Mouse (Mus musculus): ENCODE measurements at regions not wholly inside any gene's neighbourhood (a gene's known extent, or its start where the extent isn't known, plus 50 kb on each side); places are given as distances from the start of the nearest gene placed in this dataset.
A peak's percentile ranks its signal among the peaks of the same experiment; 100 is the strongest.

- Histone ChIP-seq H3K4me3 (replicated peaks in 1 of 3; ENCODE audit: low read depth in 2 of 3, low read length in 2 of 3, poor library complexity in 1 of 3) (no peak overlapping the region), H3K9me3 (replicated peaks; ENCODE audit: low read length) (no peaks in the 10 kb centered on the region), H3K9ac (ENCODE audit: insufficient read depth, low read depth) (no peak overlapping the region), H3K27ac (ENCODE audit: insufficient read depth, low read depth) (peak overlapping the region; percentile 72), H3K4me2 (ENCODE audit: insufficient read depth, low read depth, poor library complexity, severe bottlenecking) (peak overlapping the region; percentile 21; the same call in 1 of the 2 replicates), H3K27me3 (replicated peaks) (no peaks in the 10 kb centered on the region), H3K4me1 (ENCODE audit: control insufficient read depth in 1 of 2, insufficient read depth in 2 of 2) (peaks cover 28 to 47% of the 10 kb centered on the region in 2 experiments), H3K79me2 (replicated peaks; ENCODE audit: control insufficient read depth, extremely low read depth, insufficient read depth, poor library complexity, severe bottlenecking) (no peaks in the 10 kb centered on the region), H3K36me3 (replicated peaks in 1 of 2; ENCODE audit: control insufficient read depth in 1 of 2, insufficient read depth in 1 of 2, low read length in 1 of 2) (no peaks in the 10 kb centered on the region)
- dilution Hi-C loops (cut with MboI; ENCODE audit: extremely low pct_ligation_motif_present, extremely low pct_unique_long_range_greater_than_20kb, low sequenced_read_pairs), result no loop called here
- DNase-seq (ENCODE audit: extremely low read depth), result no peak
- in situ Hi-C loops (cut with MboI; ENCODE audit: low pct_ligation_motif_present, low pct_unique_long_range_greater_than_20kb, low sequenced_read_pairs), result no loop called here
- TF ChIP-seq TCF12 (IDR thresholded peaks at IDR 0.05; ENCODE audit: low read depth, low read length) (no peak), MAZ (IDR thresholded peaks at IDR 0.05; ENCODE audit: low read depth, low read length) (0 out of 2 replicates have a peak, but pooled peaks have one; percentile 8), JUND (conservative IDR thresholded peaks at IDR 0.05; ENCODE audit: low read depth, low read length) (no peak), NELFE (IDR thresholded peaks at IDR 0.05; ENCODE audit: low read depth, low read length) (no peak), PAX5 (IDR thresholded peaks at IDR 0.05; ENCODE audit: low read length) (no peak), MXI1 (IDR thresholded peaks at IDR 0.05; ENCODE audit: low read depth, low read length) (no peak), BHLHE40 (IDR thresholded peaks at IDR 0.05; ENCODE audit: low read depth, low read length) (no peak), HCFC1 (IDR thresholded peaks at IDR 0.05; ENCODE audit: low read depth, low read length) (no peak), E2F4 (IDR thresholded peaks at IDR 0.05; ENCODE audit: insufficient replicate concordance, low read depth, low read length) (no peak), MAX (IDR thresholded peaks at IDR 0.05; ENCODE audit: low read length) (peak; percentile 46; the same call in 1 of the 2 replicates), UBTF (IDR thresholded peaks at IDR 0.05; ENCODE audit: low read depth, low read length) (no peak), ZNF384 (IDR thresholded peaks at IDR 0.05; ENCODE audit: low read depth, low read length) (no peak), ZC3H11A (IDR thresholded peaks at IDR 0.05; ENCODE audit: low read depth, low read length) (no peak)
These were observed 194.7 kb downstream of the Sp3 start for GRCm38 (mm10) chr2:72785365-72786043.

GRCm38 (mm10) chr2:72786044-72786737 lies 194.1 kb downstream of the Sp3 start:
- no peaks in the 10 kb centered on the region for H3K79me2 ChIP-seq (replicated peaks; ENCODE audit: control insufficient read depth, extremely low read depth, insufficient read depth, poor library complexity, severe bottlenecking)
- no peak overlapping the region for H3K9ac ChIP-seq (ENCODE audit: insufficient read depth, low read depth)
- peak overlapping the region; percentile 72 for H3K27ac ChIP-seq (ENCODE audit: insufficient read depth, low read depth)
- H3K9me3 ChIP-seq (replicated peaks; ENCODE audit: low read length), result no peaks in the 10 kb centered on the region
- no peaks in the 10 kb centered on the region for H3K27me3 ChIP-seq (replicated peaks)
- H3K4me3 ChIP-seq (replicated peaks in 1 of 3; ENCODE audit: low read depth in 2 of 3, low read length in 2 of 3, poor library complexity in 1 of 3), result no peak overlapping the region
- DNase-seq (ENCODE audit: extremely low read depth), result peak; percentile 63
- peaks cover 24 to 43% of the 10 kb centered on the region in 2 experiments for H3K4me1 ChIP-seq (ENCODE audit: control insufficient read depth in 1 of 2, insufficient read depth in 2 of 2)
- dilution Hi-C loops (cut with MboI; ENCODE audit: extremely low pct_ligation_motif_present, extremely low pct_unique_long_range_greater_than_20kb, low sequenced_read_pairs), result no loop called here
- H3K36me3 ChIP-seq (replicated peaks in 1 of 2; ENCODE audit: control insufficient read depth in 1 of 2, insufficient read depth in 1 of 2, low read length in 1 of 2), result no peaks in the 10 kb centered on the region
- peak overlapping the region; percentile 21; the same call in 1 of the 2 replicates for H3K4me2 ChIP-seq (ENCODE audit: insufficient read depth, low read depth, poor library complexity, severe bottlenecking)
- in situ Hi-C loops (cut with MboI; ENCODE audit: low pct_ligation_motif_present, low pct_unique_long_range_greater_than_20kb, low sequenced_read_pairs), result no loop called here
- TF ChIP-seq NELFE (IDR thresholded peaks at IDR 0.05; ENCODE audit: low read depth, low read length), result no peak
- TF ChIP-seq JUN (IDR thresholded peaks at IDR 0.05; ENCODE audit: insufficient read depth, low read depth, low read length), result peak; percentile 51; the same call in 1 of the 2 replicates
- 0 out of 2 replicates have a peak, but pooled peaks have one; percentile 7 for TF ChIP-seq MAX (IDR thresholded peaks at IDR 0.05; ENCODE audit: low read length)
- TF ChIP-seq ZKSCAN1 (IDR thresholded peaks at IDR 0.05; ENCODE audit: borderline replicate concordance, low read depth, low read length), result no peak
- no peak for TF ChIP-seq E2F4 (IDR thresholded peaks at IDR 0.05; ENCODE audit: insufficient replicate concordance, low read depth, low read length)
- no peak for TF ChIP-seq MAFK (IDR thresholded peaks at IDR 0.05; ENCODE audit: insufficient replicate concordance, low read length)
- TF ChIP-seq IRF4 (IDR thresholded peaks at IDR 0.05; ENCODE audit: low read depth, low read length), result peak; percentile 78
- TF ChIP-seq JUND (conservative IDR thresholded peaks at IDR 0.05; ENCODE audit: low read depth, low read length), result peak; percentile 54
- TF ChIP-seq GABPA (IDR thresholded peaks at IDR 0.05; ENCODE audit: insufficient replicate concordance, low read depth, low read length), result no peak
- no peak for TF ChIP-seq RCOR1 (conservative IDR thresholded peaks at IDR 0.05; ENCODE audit: low read depth, low read length)
- no peak for TF ChIP-seq UBTF (IDR thresholded peaks at IDR 0.05; ENCODE audit: low read depth, low read length)
- TF ChIP-seq PAX5 (IDR thresholded peaks at IDR 0.05; ENCODE audit: low read length), result no peak
- TF ChIP-seq SIN3A (IDR thresholded peaks at IDR 0.05; ENCODE audit: low read length), result no peak
- TF ChIP-seq USF2 (conservative IDR thresholded peaks at IDR 0.05; ENCODE audit: low read depth, low read length), result no peak
- no peak for TF ChIP-seq RAD21 (IDR thresholded peaks at IDR 0.05; ENCODE audit: low read depth, low read length)
- no peak for TF ChIP-seq TBP (conservative IDR thresholded peaks at IDR 0.05; ENCODE audit: low read depth, low read length)
- TF ChIP-seq SMC3 (IDR thresholded peaks at IDR 0.05; ENCODE audit: low read depth, low read length), result no peak
- peak; percentile 35; the same call in 1 of the 2 replicates for TF ChIP-seq MEF2A (IDR thresholded peaks at IDR 0.05; ENCODE audit: borderline replicate concordance, low read depth, low read length)
- TF ChIP-seq HCFC1 (IDR thresholded peaks at IDR 0.05; ENCODE audit: low read depth, low read length), result no peak
- peak; percentile 69 for TF ChIP-seq EP300 (IDR thresholded peaks at IDR 0.05; ENCODE audit: low read length)
- no peak for TF ChIP-seq ZMIZ1 (IDR thresholded peaks at IDR 0.05; ENCODE audit: low read depth, low read length)
- no peak for TF ChIP-seq USF1 (IDR thresholded peaks at IDR 0.05; ENCODE audit: low read depth, low read length)
- no peak; the same call in 1 of the 2 replicates for TF ChIP-seq BHLHE40 (IDR thresholded peaks at IDR 0.05; ENCODE audit: low read depth, low read length)
- TF ChIP-seq TCF12 (IDR thresholded peaks at IDR 0.05; ENCODE audit: low read depth, low read length), result peak; percentile 65; the same call in 1 of the 2 replicates
